Mouse (Mus musculus): ENCODE results near the gene Gm20479.

Gene Gm20479

DNA sequence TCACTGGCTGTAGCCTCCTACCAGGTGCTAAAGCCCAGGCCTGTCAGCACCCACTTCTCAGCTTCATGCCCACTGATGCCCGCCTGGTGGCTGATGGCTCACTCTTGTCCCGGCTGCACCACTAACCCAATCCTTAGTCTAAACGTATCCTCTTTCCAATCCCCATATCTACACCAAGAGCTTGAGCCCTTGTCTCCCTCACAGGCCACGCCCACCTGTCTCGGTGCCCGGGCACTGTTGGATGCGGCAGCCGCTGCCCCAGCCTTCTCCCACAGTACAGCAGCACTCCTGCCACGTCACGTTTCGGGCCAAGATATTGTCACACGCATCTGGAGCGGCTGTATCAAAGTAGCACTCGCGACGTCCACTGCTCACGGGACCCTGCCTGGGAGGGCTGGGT is 46.9 kb downstream of the Gm20479 start:
- DNase-seq (ENCODE audit: low spot score), result no peak

DNA sequence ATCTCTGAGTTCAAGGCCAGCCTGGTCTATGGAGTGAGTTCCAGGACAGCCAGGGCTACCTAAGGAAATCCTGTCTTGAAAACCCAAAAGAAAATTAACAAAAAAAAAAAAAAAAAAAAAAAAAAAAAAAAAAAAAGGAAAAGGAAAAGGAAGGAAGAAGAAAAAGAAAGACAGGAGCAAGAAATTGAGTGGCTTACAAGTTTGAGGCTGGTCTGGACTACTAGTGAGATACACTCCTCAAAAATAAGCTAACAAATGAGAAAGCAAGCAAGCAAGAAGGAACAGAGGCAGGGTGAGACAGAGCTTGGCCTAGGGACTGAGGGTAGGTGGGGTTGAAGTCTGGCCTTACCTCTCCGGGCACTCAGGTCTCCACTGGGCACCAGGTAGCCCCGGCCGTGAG is 47.4 kb downstream of the Gm20479 start:
- DNase-seq (ENCODE audit: low spot score), result no peak

DNA sequence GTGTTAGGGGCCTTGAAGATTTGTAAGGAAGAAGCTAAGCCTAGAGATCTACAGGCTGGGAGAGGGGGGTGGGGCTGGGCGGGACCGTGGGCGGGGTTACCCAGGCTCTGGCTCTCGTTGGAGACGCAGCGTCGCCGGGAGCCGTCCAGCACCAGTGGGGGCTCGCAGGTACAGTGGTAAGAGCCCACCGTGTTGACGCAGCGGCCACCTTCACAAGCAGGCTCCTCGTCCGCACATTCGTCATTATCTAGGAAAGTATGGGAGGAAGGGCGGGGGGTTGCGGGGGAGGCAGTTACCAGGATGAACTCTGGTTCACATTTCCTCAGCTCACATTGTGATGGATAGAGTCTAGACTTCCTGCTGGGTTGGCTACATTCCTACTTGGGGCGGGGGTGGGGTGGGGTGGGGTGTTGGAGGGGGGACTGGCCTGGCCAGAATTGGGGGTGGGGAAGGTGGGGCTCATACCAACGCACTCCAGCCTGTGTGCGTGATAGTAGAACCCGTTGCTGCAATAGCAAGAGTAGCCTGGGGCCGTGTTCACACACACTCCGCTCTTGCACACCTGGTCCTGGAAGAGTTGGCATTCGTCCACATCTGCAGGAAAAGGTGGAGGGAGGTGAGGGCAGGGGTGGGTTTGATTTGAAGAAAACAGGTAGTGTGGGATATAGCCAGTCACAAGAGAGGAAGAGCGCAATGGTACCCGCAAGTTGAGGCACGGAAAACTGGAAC is 48.2 kb downstream of the Gm20479 start:
- no peak for DNase-seq (ENCODE audit: low spot score)

DNA sequence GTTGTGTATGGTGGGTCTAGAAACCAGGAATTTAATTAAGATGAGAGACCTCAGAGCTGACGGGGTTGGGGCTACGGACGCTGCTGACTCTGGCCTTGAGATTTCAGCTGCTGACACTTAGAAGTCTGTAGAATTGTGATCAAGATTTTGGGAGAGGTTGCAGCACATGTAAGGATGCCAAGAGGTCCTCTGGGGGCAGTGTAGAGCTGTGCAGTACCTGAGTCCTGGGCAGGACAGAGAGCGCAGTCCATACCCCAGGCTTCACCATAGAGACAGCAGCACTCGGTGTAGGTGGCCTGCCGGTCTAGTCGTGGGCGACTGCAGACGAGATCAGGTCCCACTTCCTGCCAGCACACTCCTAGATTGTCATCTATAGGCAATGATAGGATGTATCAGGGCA is 49.7 kb downstream of the Gm20479 start:
- no peak for DNase-seq (ENCODE audit: low spot score)

- peak; percentile 30 for DNase-seq (ENCODE audit: low spot score)
Measured at GRCm38 (mm10) chr7:27306161-27307160, 50.8 kb downstream of the Gm20479 start.

DNA sequence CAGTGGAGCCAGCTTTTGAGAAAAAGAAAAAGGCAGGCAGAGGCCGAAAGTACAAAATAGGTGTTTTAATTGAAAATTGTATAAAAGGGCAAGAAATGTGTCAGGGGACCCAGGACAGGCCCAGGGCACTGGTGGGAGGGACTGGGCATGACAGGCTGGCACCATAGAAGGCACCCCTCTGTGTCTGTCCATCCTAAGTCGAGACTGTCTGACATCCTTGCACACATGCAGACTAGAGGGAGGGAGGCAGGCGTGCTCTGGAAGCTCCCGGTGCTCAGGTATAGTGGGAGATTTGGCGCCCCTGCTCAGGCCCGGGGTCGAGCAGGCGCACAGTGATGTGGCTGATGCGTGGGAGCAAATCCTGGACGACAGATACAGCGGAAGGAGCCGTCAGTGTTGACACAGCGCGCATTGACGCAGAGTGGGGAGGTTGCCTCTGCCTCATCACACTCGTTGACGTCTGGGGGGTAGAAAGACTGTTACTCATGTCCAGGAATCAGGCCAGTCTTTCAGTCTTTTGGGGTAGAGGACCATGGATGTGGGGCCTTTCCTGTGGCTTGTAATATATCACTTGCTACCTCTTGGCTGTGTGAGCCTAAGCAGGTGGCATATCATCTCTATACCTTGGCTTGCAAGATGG is 52.0 kb downstream of the Gm20479 start:
- no peak for DNase-seq (ENCODE audit: low spot score)
